Mouse (Mus musculus) urinary bladder, postnatal 4 days (tissue): Measurements from ENCODE around the gene Krt7.
A peak's percentile ranks its signal among the peaks of the same experiment; 100 is the strongest.

ENCODE experiments used
- DNase-seq, 2 experiments: peaks; one replicate each; pipeline ENCODE4 v3.0.0; 2021 to 2022; ENCODE audit warnings: low spot score in 2 of 2

The Krt7 gene

DNA sequence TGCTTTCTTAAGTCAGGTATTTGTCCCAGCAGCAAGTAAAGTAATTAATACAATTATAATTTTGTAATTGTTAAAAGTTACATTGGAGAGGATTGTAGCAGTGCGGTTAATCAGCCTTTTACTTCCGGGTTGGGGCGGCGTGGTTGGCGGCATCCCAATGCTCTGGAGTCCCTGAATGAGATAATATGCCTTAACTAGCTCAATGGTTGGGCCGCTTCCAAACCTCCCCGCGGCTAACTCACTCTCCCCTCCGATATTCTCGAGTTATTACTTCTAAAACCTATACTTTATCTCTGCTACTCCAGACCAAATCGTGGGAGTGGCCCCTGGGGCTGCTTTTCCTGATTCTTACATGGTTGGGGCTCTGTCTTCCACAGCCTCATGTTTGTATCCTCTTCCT is 35.7 kb downstream of the Krt7 start:
- DNase-seq: no peak

DNA sequence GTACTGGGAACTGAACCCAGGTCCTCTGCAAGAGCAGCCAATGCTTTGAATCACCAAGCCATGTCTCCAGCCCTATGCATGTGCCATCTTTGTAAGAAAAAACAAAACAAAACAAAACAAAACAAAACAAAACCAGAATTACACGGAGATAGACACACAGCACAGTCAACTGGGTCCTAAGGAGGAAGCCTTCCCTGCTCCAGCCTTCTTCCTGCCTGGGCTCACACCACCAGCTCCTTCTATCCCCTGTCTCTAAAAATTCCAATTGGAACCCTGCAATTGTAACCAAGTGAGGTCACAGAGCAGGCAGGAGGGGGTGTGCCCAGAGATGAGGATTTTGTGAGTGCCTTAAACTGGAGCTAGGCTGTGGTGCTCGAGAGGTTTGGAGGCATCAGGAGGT is 36.6 kb downstream of the Krt7 start, which contains the start of gene Krt88:
Gene Krt88, plus strand, starts transcription at position 301 of the 400 bp plus-strand sequence.
- DNase-seq: no peak

DNA sequence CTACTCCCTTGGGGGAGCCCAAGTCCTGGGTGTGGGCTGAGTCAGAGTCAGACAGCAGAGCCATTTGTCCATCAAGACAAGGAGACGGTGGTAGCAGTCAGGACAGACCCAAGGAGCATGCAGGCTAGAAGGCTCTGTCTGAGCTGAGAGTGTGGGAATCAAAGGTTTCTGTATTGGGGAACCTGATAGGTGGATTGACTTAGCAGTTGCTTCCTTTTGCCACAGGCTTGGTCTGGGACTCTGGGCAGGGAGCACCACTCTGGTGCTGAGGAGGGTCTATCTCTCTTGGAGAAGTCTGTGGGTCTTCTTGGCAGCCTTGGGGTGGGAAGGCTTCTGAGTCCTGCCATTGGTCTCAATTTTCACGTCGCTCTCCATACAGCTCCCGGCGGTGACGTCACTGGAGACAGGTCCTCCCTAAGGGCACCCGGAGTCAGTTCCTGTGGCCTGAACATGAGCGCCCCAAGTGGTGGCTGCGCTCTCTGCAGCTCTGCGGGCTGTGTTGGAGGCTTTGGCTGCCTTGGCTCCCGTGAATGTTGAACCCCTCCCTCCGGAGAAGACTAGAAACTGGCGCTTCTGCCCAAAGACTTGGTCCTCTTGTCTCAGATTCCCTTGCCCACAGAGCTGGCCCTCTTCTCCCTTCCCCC is 42.4 kb downstream of the Krt7 start:
- DNase-seq: peak; percentile 54 to 87

DNA sequence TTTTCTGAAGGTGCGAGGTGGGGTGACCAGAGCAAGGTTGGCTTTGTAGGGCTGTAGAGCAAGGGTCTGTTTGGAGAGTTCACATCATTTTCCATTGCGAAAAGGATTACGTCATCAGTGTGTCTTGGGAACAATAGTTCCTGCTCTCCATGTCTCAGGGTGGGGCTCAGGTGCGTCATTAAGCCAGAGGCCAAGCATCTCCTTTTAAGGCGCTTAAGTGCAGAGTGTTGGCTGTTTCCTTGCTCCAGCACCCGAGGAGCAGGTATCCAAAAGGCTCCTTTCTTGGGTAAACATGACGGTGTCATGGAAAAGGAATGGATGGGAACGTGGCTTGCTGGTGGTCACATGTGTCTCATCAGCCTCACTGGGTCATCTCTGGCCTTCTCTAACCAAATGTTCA is 43.9 kb downstream of the Krt7 start:
- DNase-seq: no peak

DNA sequence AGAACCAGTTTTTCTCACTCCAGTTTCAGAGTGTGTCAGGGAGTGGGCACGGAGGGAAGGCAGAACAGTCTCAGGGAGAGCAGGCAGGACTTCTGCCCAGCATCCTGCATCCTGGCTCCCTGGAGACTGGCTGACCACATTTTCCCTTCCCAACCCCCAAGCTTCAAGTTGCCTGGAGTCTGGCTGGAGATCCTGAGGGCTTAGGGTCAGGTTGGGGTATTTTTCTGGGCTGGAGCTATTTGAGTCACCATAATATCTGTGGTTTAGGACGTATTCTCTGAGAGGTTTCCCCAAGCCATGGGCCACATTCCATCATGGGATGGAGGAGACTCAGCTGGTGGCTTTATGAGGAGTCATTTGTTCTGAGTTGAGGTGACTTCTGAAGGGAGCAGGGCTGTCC is 44.4 kb downstream of the Krt7 start:
- DNase-seq: no peak

DNA sequence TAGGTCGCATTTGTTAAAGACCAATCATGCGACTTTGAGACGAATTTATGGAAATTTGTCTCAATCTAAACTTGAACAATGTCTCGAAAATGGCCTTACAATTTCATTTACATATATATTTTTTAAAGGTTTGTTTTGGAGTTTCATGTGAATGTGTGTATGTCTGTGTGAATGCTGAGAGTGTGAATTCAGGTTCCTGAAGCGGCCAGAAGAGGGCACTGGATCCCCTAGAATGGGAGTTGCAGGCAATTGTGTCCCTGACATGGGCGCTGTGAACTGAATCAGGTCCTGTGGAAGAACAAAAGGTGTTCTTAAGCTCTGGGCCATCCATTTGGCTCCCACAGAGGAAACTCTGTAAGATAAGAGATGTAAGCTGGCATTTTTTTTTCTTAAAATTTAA is 45.0 kb downstream of the Krt7 start:
- DNase-seq: no peak

DNA sequence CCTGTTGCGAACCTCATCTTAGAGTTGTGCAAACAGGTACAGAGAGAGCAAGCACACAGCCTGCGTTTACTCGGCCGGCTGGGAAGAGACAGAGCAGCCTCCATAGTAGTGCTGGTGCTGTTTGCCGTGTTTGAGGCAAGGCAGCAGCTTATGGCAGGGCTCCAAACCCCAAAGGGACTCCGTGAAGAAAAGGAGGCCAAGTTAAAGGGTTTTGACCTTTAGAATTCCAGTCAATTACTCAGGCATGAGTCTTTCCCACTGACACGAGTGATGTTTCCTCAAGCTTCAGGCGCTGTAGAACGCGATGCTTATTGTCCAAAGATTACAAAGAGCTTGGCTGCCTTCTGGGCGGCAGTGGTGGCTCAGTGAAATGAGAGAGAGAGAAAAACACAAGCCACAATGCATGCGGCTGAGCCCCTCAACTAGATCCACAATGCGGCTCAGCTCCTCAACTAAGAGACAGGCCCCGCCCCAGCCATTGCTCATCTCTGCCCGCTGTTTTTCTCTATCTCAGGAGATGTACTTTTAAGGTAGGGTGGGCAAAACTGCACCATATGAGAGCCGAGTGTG is 47.6 kb downstream of the Krt7 start:
- no peak for DNase-seq

DNA sequence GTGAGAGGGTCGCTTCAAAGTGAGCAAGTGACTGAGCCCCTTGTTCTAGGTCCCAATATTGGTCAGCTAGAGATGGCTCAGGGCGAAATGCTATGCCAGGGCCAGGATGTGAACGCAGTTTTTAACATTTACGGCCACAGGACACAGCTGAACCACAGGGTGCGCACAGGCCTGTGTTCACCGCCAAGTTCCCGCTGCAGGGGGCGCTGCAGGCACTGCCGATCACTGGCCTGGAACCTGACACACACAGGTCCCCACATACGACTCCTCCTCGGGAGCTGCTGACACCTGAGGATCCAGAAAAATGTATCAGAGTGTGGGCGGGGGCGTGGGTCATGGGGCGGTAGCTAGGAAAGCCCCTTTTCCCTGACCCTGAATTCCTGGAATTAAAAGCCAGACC is 48.4 kb downstream of the Krt7 start:
- no peak for DNase-seq

DNA sequence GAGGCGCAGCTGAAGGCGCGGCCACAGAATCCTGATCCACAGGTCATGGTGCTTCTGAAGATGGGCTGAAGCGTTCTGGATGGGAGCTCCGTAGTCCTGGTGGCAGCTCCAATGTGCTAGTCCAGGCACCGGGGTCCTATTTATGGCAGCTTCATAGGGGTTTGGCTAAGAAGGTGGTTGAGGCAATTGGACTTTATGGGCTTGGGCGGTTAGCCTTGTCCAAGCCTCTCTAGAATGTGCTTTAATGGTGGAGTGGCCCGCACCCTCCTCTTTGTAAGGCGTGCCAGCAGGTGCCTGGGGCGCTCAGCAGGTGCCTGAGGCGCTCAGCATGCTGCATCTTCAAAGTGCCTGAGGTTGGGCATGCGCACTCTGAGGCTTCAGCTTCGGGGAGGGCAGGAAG is 52.8 kb downstream of the Krt7 start, which contains the start of gene Krt81:
Gene Krt81, minus strand, starts transcription at position 101 of the 400 bp plus-strand sequence.
- no peak for DNase-seq

DNA sequence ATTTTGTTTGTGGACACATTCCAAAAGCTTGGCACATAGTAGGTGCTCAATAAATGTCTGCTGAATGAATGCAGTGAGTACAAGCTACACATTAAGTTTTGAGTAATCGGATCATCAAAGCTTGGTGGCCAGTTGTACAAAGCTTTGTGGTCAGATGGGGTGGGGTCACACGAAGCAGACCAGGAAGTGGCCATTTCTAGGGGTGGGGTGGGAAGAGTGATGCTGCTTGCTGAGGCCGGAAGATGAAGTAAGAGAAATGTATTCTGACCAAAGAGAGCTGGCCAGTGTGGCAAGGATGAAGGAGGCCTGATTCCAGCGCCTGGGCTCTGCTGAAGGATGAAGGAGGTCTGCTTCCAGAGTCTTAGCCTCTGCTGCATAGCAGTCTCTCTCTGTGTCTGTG is 58.2 kb downstream of the Krt7 start:
- no peak for DNase-seq

DNA sequence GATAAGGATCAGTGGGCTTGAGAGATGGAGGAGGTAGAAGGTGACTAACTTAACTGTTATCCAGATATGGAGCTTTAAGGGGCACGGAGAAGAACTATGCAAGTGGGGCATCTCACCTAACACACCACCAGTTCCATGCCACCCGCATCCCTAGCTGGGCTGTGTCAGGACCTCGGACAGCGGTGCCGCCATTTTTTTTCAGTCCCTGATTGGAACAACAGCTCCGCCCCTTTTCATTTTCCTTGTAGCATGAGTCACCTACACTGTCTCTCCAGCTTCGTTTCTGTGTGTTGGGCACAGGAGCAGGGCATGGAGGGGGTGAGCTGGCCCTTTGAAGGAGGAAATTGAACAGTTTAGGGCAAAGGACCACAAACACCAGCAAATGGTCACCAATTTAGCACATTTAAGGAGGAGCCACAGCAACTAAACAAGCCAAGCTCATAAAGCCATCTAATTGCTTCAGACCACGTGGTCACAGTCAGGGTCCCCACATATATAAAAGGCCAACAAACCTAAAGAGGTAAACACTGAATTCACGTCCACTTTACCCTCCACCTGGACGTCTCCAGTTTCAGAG is 62.2 kb downstream of the Krt7 start, which contains the start of gene Krt86:
Gene Krt86, plus strand, starts transcription at position 527 of the 577 bp plus-strand sequence.
- no peak for DNase-seq

DNA sequence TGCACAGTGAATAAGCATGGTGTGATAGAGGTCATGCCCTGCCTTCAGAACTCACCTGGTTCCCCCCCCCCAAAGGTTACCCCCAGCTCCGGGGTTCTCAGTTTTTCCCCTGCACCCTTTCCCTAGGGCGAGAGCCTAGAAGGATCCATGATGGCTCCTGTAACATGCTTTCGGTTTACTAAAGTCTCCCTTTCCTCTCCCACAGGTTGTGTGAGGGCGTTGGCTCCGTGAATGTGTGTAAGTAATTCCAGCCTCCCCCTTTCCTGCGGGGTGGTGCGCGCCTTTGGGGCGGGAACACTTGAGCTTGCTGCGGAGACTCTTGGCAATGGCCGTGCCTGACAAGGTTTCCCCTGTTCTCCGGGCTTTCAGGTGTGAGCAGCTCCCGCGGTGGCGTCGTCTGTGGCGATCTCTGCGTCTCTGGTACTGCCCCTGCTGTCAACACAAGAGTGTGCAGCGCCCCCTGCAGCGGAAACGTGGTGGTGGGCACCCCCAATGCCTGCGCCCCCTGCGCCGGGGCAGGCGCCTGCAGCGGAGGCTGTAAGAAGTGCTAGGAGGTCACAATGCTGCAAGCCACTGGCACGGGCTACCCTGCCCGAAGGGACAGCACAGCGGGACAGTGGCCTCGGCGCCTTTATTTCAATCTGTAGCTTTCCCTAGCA is 68.3 kb downstream of the Krt7 start:
- DNase-seq: peak; percentile 37 to 68

DNA sequence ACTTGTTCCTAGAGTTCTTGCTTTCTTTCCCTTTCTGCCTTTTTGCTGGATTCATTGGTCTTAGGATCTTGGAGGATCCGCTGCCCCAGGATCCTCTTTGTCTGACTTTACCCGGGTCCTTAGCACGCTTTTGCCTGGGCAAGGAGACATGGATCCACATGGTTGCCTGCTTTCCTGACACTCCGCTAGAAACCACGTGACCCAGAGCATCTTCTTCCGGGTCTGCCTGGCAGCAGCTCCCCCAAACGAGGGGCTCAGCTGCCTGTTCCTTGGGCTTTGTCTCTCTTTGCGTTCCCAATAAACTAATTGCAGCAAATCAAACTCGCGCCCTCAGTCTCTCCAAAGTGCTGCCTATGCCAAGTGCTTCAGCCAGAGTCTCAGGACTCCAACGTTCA is 68.8 kb downstream of the Krt7 start:
- DNase-seq: no peak
